ENCODE assay signal across 8 mouse cellular contexts in the genomic region with DNA sequence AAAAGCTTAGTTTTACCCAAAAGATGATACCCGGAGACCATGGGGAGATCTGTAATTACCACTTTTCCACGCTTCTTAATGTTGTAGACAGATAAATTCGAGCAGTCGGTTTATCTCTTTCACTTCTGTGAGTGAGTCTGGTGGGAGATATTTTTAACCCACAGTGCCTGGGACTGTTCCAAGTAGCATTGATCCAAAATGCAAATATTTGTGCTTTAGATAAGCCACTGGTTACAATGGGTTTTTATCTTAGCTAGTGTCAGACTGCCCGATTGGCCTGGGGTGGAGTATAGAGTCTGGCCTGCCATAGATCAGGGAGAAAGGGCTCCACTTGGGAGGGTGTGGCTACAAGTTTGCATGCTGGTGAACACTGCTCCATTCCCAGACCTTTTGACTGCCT. TPM values are rescaled to one million over a fixed set of nuclear protein-coding genes. Genes with fewer than 3 reads are reported as not detected.
DNase-seq lines count a peak whose midpoint lies in the region; ATAC-seq and TF ChIP-seq lines count a peak whose summit lies in the region.

No protein-coding gene starts in this region.

- H3K4me2 ChIP-seq in kidney, embryonic 14.5 days (replicated peaks; ENCODE audit: low read depth, low read length): peak overlapping the region; percentile 94
- peak overlapping the region; percentile 99 for H3K4me2 ChIP-seq in hindbrain, embryonic 16.5 days (ENCODE audit: low read length)
- peak overlapping the region; percentile 98 for H3K4me2 ChIP-seq in midbrain, embryonic 16.5 days (ENCODE audit: low read length)

- no peak for ATAC-seq in kidney, embryonic 14.5 days (ENCODE audit: low FRiP score, low TSS enrichment)
- ATAC-seq in hindbrain, embryonic 16.5 days: no peak
- no peak for ATAC-seq in midbrain, embryonic 16.5 days

- H3K9me3 ChIP-seq in kidney, embryonic 14.5 days (ENCODE audit: control insufficient read depth, low read length): no peaks in the 10 kb centered on the region
- no peaks in the 10 kb centered on the region for H3K9me3 ChIP-seq in hindbrain, embryonic 16.5 days (ENCODE audit: control insufficient read depth, low read length)
- H3K9me3 ChIP-seq in midbrain, embryonic 16.5 days (replicated peaks; ENCODE audit: control insufficient read depth, low read length, poor library complexity, severe bottlenecking): no peaks in the 10 kb centered on the region

- no peak for TF ChIP-seq CTCF in kidney, adult 2 months (conservative IDR thresholded peaks at IDR 0.05; ENCODE audit: insufficient read depth, insufficient read length, low read depth, low read length)

- H3K9ac ChIP-seq in kidney, embryonic 14.5 days (ENCODE audit: low read depth, low read length): peak overlapping the region; percentile 82; the same call in 1 of the 2 replicates
- peak overlapping the region; percentile 65; the same call in 1 of the 2 replicates for H3K9ac ChIP-seq in hindbrain, embryonic 16.5 days (ENCODE audit: low read depth, low read length)
- no peak overlapping the region for H3K9ac ChIP-seq in midbrain, embryonic 16.5 days (ENCODE audit: low read depth, low read length)

- H3K4me3 ChIP-seq in kidney, embryonic 14.5 days (ENCODE audit: low read length): peak overlapping the region; percentile 87
- no peak overlapping the region for H3K4me3 ChIP-seq in kidney, adult 2 months (ENCODE audit: insufficient read depth, low read depth, low read length)
- H3K4me3 ChIP-seq in hindbrain, embryonic 16.5 days (ENCODE audit: low read length): peak overlapping the region; percentile 66
- peak overlapping the region; percentile 58 for H3K4me3 ChIP-seq in midbrain, embryonic 16.5 days (ENCODE audit: low read depth, low read length)

- H3K27me3 ChIP-seq in kidney, embryonic 14.5 days (ENCODE audit: control insufficient read depth, insufficient read depth, low read length): no peaks in the 10 kb centered on the region
- no peaks in the 10 kb centered on the region for H3K27me3 ChIP-seq in kidney, adult 2 months (replicated peaks; ENCODE audit: control insufficient read depth, insufficient read depth, low read length)
- no peaks in the 10 kb centered on the region for H3K27me3 ChIP-seq in hindbrain, embryonic 16.5 days (replicated peaks; ENCODE audit: control insufficient read depth, insufficient read depth, low read length)
- H3K27me3 ChIP-seq in midbrain, embryonic 16.5 days (ENCODE audit: control insufficient read depth, insufficient read depth, low read depth, low read length): no peaks in the 10 kb centered on the region

- H3K27ac ChIP-seq in kidney, embryonic 14.5 days (ENCODE audit: low read depth, low read length): no peak overlapping the region
- no peak overlapping the region for H3K27ac ChIP-seq in kidney, adult 2 months (ENCODE audit: insufficient read depth, low read depth, low read length)
- no peak overlapping the region for H3K27ac ChIP-seq in hindbrain, embryonic 16.5 days (ENCODE audit: low read depth, low read length)
- H3K27ac ChIP-seq in midbrain, embryonic 16.5 days (ENCODE audit: low read length): no peak overlapping the region

- TF ChIP-seq POLR2A in kidney, adult 2 months (IDR thresholded peaks at IDR 0.05; ENCODE audit: low read depth, low read length): no peak

- H3K36me3 ChIP-seq in kidney, embryonic 14.5 days (ENCODE audit: control insufficient read depth, insufficient read depth, low read length): peaks cover 12% of the 10 kb centered on the region
- no peaks in the 10 kb centered on the region for H3K36me3 ChIP-seq in kidney, adult 2 months (ENCODE audit: control insufficient read depth, insufficient read depth, low read length)
- no peaks in the 10 kb centered on the region for H3K36me3 ChIP-seq in hindbrain, embryonic 16.5 days (ENCODE audit: control insufficient read depth, insufficient read depth, low read length)
- no peaks in the 10 kb centered on the region for H3K36me3 ChIP-seq in midbrain, embryonic 16.5 days (ENCODE audit: control insufficient read depth, insufficient read depth, low read length)

- H3K4me1 ChIP-seq in kidney, embryonic 14.5 days (ENCODE audit: control insufficient read depth, insufficient read depth, low read length): peaks cover 29% of the 10 kb centered on the region
- H3K4me1 ChIP-seq in kidney, adult 2 months (ENCODE audit: control insufficient read depth, insufficient read depth, low read length): no peaks in the 10 kb centered on the region
- peaks cover 25% of the 10 kb centered on the region for H3K4me1 ChIP-seq in hindbrain, embryonic 16.5 days (ENCODE audit: control insufficient read depth, insufficient read depth, low read depth, low read length)
- peaks cover 11% of the 10 kb centered on the region for H3K4me1 ChIP-seq in midbrain, embryonic 16.5 days (ENCODE audit: control insufficient read depth, insufficient read depth, low read length)

- no peak for DNase-seq in kidney, adult 2 months
- DNase-seq in c-Kit-positive CD71-positive TER-119-negative erythroid progenitor cells, embryonic 14.5 days (ENCODE audit: low read depth): peak; percentile 56
- no peak for DNase-seq in adrenal gland, postnatal 25 days
- DNase-seq in layer of hippocampus, postnatal 14 days (ENCODE audit: low spot score in 2 of 2): no peak
- no peak for DNase-seq in kidney, postnatal 10 days

- WGBS in kidney, embryonic 14.5 days: 5% methylated on average over 5 of the region's 5 CpGs
- 15% methylated on average over 5 of the region's 5 CpGs for WGBS in kidney, adult 2 months
- WGBS in hindbrain, embryonic 16.5 days: 8% methylated on average over 5 of the region's 5 CpGs
- 3% methylated on average over 5 of the region's 5 CpGs for WGBS in midbrain, embryonic 16.5 days

RNA-seq across cellular contexts. Expression of gene Fam83d, which starts 0.9 kb away (rescaled TPM):
- polyA plus RNA-seq in kidney, embryonic 14.5 days (2014; fragmentation: Nextera tagmentation; extraction: Ambion mirVana): 49.2 and 57.6 TPM in 2 replicates
- polyA plus RNA-seq in kidney, adult 2 months (2012; rRNA removed): 0.50 and 0.69 TPM in 2 replicates
- 7.9 and 10.6 TPM in 2 replicates for polyA plus RNA-seq in hindbrain, embryonic 16.5 days (2015; fragmentation: Nextera tagmentation; extraction: Ambion mirVana)
- polyA plus RNA-seq in midbrain, embryonic 16.5 days (2015; fragmentation: Nextera tagmentation; extraction: Ambion mirVana): 4.7 and 5.4 TPM in 2 replicates
- 2.3 and 2.8 TPM in 2 replicates for total RNA-seq in adrenal gland, postnatal 25 days (2021)
- total RNA-seq in layer of hippocampus, postnatal 14 days (2021): 1 to 10 TPM; 2.7 to 3.5 TPM

RNA-seq across cellular contexts. Expression of gene Dhx35, which starts 25.8 kb away (rescaled TPM):
- polyA plus RNA-seq in kidney, embryonic 14.5 days (2014; fragmentation: Nextera tagmentation; extraction: Ambion mirVana): 13.8 and 24.8 TPM in 2 replicates
- polyA plus RNA-seq in kidney, adult 2 months (2012; rRNA removed): 13.3 and 17.9 TPM in 2 replicates
- 13.0 and 13.5 TPM in 2 replicates for polyA plus RNA-seq in hindbrain, embryonic 16.5 days (2015; fragmentation: Nextera tagmentation; extraction: Ambion mirVana)
- 12.6 and 14.9 TPM in 2 replicates for polyA plus RNA-seq in midbrain, embryonic 16.5 days (2015; fragmentation: Nextera tagmentation; extraction: Ambion mirVana)
- 15.3 and 15.4 TPM in 2 replicates for total RNA-seq in adrenal gland, postnatal 25 days (2021)
- total RNA-seq in layer of hippocampus, postnatal 14 days (2021): 10 to 100 TPM; 16.7 to 17.6 TPM
